Mouse (Mus musculus): ENCODE measurements around the gene Gm6525.

Gm6525 gene

GRCm38 (mm10) chr3:84215253-84215652 is 41.3 kb downstream of the Gm6525 start:
- peak; percentile 66 for DNase-seq (ENCODE audit: low spot score)

DNA sequence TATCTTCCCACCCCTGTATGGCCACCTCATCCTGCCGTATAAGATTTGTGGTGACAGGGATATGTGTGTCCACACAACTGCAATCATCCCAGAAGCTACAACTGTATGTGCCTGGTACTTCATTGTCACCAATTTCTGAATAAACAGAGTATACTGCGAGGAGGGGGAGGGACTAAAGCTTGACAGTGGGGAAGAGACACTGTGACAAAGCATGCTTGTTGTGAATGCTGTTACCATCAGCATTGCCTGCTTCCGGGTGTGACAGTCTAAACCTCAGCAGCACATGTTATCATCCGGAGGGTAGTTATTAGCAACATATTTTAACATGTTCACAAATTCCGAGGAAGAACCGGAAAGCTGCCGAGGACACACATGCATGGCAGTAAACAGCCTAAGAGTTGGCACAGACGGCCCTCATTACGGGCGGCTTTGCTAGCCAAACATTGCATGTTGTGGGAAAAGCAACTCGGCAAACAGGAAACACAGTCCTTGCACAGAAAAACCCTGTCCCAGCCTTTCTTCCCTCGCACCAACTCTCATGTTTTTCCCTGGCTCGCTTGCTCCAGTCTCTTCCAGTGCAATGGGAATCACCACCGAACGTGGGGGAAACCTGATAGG is 41.9 kb downstream of the Gm6525 start:
- DNase-seq (ENCODE audit: low spot score), result peak; percentile 38

- DNase-seq (ENCODE audit: low spot score), result peak; percentile 23
These were observed 43.4 kb downstream of the Gm6525 start for GRCm38 (mm10) chr3:84217118-84217960.

- no peak for DNase-seq (ENCODE audit: low spot score)
These were observed 44.1 kb downstream of the Gm6525 start for GRCm38 (mm10) chr3:84217961-84218351.

DNA sequence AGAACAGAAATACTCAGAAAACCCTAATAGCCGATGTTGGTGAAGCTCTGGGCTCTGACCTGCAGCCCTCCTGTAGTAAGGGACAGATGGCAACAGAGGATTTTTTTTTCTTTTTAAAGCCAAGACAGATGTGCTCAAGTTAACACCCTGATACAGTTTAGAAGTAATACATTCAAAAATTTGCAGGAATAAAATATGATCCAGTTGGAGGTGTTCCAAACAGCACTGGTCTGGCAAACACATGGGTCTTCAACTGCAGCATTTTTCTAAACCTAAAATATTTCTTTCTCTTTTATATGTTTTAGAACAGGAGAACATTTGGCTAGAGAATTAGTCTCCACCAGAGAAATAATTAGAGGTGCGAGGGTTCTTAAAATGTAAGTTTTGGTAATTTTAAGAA is 44.6 kb downstream of the Gm6525 start:
- no peak for DNase-seq (ENCODE audit: low spot score)

DNA sequence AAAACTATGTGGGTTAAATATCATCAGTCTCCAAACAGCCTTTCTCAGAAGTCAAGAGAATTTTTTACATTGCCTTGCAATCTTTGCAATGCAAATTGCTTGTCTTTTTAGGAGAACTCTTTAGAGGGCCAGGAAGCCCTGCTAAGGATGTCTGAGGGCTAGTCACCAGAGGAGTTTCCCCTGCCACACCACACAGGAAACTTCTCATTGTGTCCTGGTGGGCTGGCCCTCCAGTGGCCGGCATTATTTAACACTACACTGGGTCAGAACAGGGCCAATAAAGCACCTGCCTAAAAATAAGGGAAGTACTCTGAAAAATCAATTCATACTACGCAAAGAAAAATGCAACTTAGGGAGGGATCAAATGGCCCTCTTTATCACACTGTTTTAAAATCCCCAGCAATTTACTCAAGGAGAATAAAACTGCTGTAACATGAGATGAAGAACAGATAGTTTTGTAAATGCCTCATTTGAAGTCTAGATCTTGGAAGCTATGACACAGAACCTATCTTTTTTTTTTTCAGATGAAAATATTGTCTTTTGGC is 45.3 kb downstream of the Gm6525 start:
- no peak for DNase-seq (ENCODE audit: low spot score)

DNA sequence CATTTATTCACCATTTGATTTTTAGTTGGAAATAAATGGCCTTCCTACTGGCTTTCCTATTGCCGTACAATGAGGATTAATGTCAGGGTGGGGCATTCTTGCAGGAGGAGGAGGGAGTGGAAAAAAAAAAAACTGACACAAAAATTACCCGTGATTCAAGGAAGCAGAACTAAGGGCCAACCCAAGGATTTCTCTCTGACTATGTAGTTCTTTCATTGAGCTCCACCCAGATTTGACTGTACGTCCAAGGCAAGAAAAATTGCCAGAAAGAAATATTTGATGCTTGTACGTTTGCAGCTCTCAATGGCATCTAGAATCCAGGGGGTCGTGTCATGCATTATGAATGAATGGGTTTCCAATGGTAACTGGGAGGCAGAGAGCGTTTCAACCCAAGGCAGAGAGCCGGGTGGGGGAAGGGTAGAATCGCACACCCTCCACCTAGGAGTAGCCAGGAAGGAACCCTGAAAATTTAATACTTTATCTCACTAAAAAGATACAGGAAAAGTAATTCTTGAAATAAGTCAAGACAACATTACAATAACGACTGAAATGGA is 45.9 kb downstream of the Gm6525 start:
- no peak for DNase-seq (ENCODE audit: low spot score)

DNA sequence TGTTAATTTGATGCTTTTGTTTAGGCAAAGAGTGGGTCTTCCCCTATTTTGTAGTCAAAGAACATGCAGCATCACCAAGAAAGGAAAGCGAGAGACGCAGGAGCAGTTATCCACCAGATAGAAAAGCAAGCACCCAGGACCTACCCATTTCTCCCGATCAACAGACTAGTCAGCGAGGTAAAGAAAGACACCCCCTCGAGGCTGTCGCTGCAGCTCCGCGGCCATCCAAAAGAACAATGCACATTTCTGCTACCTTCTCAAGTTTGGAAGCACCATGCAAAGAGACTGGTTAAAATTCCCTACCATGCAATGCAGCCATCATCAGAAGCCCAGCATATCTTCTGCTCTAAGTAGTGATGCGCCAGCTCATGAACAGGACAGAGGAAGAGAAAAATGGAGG is 46.4 kb downstream of the Gm6525 start:
- DNase-seq (ENCODE audit: low spot score), result no peak

DNA sequence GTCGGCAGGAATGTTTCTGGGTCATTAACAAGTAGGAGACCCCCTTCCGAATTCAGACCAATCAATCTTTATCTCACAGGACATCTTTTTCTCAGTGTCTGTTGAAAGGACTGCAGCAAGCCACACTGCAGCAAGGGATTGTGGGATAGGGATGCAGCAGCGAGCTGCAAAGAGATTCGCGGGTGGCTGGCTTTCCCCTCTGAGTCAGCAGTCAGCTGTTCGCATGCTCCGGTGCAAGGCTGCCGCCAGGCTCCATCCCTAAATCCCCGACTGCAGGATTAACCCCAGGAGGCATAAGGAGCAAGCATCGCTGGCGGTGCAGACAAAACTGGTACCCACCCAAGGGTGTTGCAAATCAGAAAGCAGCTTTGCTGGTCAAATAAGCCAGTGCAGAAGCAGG is 46.8 kb downstream of the Gm6525 start:
- DNase-seq (ENCODE audit: low spot score), result peak; percentile 65
